Mouse (Mus musculus) midbrain, embryonic 11.5 days (tissue): ENCODE data around the gene Clstn2. TPM values are rescaled to one million over a fixed set of nuclear protein-coding genes. Genes with fewer than 3 reads are reported as not detected.

ENCODE experiments used
- ATAC-seq: fragments of 200-750 bp; cut with Nextera tagmentation; 2 replicates; pipeline ENCODE4 v1.8.0; 2017; ENCODE audit warnings: moderate TSS enrichment, moderate library complexity; ENCODE audit not compliant: low FRiP score
- DNase-seq: peaks from one replicate; pipeline ENCODE4 v3.0.0; 2015; ENCODE audit warnings: low spot score; ENCODE audit errors: missing footprints
- H3K27ac ChIP-seq: fragments of 300-500 bp; sonication (generic); 2 replicates; pipeline ENCODE4 v1.5.1; 2014; ENCODE audit warnings: low read depth, low read length
- H3K27me3 ChIP-seq: fragments of 300-500 bp; sonication (generic); 2 replicates; pipeline ENCODE4 v1.6.1; 2014; ENCODE audit warnings: mild to moderate bottlenecking, low read length, moderate library complexity, mixed read lengths; ENCODE audit not compliant: control insufficient read depth, insufficient read depth
- H3K36me3 ChIP-seq: fragments of 300-500 bp; sonication (generic); 2 replicates; pipeline ENCODE4 v1.6.1; 2014; ENCODE audit warnings: mild to moderate bottlenecking, low read length, moderate library complexity, mixed read lengths; ENCODE audit not compliant: control insufficient read depth, insufficient read depth
- H3K4me1 ChIP-seq: fragments of 300-500 bp; sonication (generic); 2 replicates; pipeline ENCODE4 v1.6.1; 2014; ENCODE audit warnings: low read length; ENCODE audit not compliant: control insufficient read depth, insufficient read depth
- H3K4me2 ChIP-seq: fragments of 300-500 bp; sonication (generic); 2 replicates; pipeline ENCODE4 v1.6.1; 2014; ENCODE audit warnings: mild to moderate bottlenecking, moderate library complexity
- H3K4me3 ChIP-seq: fragments of 300-500 bp; sonication (generic); 2 replicates; pipeline ENCODE4 v1.5.1; 2014; ENCODE audit warnings: low read depth, low read length
- H3K9ac ChIP-seq: fragments of 300-500 bp; sonication (generic); 2 replicates; pipeline ENCODE4 v1.6.1; 2014; ENCODE audit warnings: low read length
- H3K9me3 ChIP-seq: fragments of 300-500 bp; sonication (generic); 2 replicates; pipeline ENCODE4 v1.6.1; 2016; ENCODE audit warnings: low read length; ENCODE audit not compliant: control insufficient read depth
- WGBS: fragments of 180-500 bp; shearing (Covaris S2); extraction: QIAGEN DNeasy Blood & Tissue Kit; methylation state at CpG from one replicate; pipeline ENCODE4 v1.1.7; 2014; 5-methylcytosine and 5-hydroxymethylcytosine counted together
- polyA plus RNA-seq: library from polyadenylated mRNA; unstranded; fragments of >200 nt; fragmentation: Nextera tagmentation; extraction: Ambion mirVana; gene quantifications from 2 replicates; pipeline ENCODE4 v1.2.1, GENCODE M21; 2014

The Clstn2 gene
- polyA plus RNA-seq, 1 experiment from 2014 or later, result 1.6 TPM

DNA sequence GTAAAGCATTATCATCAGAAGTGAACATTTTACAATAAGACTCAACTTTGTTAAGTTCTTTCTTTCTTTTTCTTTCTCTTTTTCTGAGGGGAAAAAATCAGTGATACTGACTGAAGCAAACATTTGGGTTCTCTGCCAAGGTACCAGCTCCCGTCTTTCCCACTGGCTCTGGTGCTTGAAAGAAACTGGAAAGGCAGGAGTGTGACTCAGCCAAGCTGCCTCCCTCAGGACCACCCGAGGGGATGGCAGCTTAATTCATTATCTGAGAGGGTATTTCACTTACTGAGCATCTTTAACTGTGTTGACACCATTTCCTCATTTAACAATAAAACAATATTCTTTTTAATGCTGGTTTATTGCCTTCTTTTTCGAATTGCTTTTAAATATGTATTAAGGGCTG is 516.0 kb downstream of the Clstn2 start:
- peak; percentile 4 for DNase-seq
- Histone ChIP-seq H3K27me3 (no peaks in the 10 kb centered on the region), H3K9me3 (no peaks in the 10 kb centered on the region), H3K4me2 (no peak overlapping the region), H3K4me1 (no peaks in the 10 kb centered on the region), H3K4me3 (no peak overlapping the region), H3K9ac (no peak overlapping the region), H3K36me3 (no peaks in the 10 kb centered on the region), H3K27ac (no peak overlapping the region)
- ATAC-seq, result no peak
- 70% methylated on average over 3 of the region's 3 CpGs for WGBS

DNA sequence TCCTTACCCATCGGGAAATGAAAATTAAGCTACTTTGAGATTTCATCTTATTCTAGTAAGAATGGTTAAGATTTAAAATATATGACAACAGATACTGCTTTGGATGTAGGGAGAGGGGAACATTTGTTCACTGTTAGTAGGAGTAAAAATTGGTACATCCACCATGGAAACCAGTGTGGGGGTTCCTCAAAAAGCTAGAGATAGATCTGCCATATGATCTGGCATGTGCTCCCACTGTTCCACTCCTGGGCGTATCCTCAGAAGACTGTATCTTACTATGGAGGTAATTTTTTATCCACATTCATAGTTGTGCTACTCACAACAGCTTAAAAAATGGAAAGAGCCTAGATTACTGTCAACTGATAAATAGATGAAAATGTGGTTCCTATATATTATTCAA is 518.3 kb downstream of the Clstn2 start:
- 84% methylated on average over 2 of the region's 2 CpGs for WGBS
- no peaks in the 10 kb centered on the region for H3K4me1 ChIP-seq
- no peak overlapping the region for H3K4me3 ChIP-seq
- H3K27ac ChIP-seq, result no peak overlapping the region
- H3K27me3 ChIP-seq, result no peaks in the 10 kb centered on the region
- H3K9me3 ChIP-seq, result no peaks in the 10 kb centered on the region
- H3K4me2 ChIP-seq, result no peak overlapping the region
- DNase-seq (no peak), ATAC-seq (no peak)
- H3K36me3 ChIP-seq, result no peaks in the 10 kb centered on the region
- H3K9ac ChIP-seq, result no peak overlapping the region

DNA sequence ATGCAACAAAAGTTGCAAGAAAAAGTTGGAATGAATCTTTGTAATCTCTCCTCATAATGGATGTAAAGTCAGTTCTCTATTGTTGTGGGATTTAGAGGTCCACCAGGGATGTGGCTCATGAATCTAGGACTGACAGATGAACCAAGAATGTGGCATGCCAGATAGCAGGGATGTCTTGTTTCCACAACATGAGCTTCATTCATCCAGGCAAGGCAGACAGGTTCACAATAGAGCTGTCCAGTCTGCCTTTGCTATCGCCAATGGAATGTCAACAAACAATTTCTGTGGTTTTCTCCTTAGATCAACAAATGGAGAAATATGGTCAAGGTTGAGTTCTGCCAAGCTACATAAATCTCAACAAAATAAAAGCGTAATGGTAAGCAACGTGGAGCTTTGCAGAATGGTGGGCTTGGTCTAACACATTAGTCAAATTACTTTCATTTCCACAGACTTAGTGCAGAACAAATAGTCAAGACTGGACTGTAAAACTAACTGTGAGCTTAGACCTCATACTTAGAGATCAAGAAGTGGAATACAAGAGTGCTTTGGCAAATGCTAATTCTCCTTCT is 520.6 kb downstream of the Clstn2 start:
- DNase-seq (peak; percentile 49), ATAC-seq (no peak)
- Histone ChIP-seq H3K36me3 (no peaks in the 10 kb centered on the region), H3K4me3 (no peak overlapping the region), H3K9me3 (no peaks in the 10 kb centered on the region), H3K27me3 (no peaks in the 10 kb centered on the region), H3K9ac (no peak overlapping the region), H3K27ac (no peak overlapping the region), H3K4me2 (no peak overlapping the region), H3K4me1 (no peaks in the 10 kb centered on the region)
- 76% methylated on average over 3 of the region's 3 CpGs for WGBS

DNA sequence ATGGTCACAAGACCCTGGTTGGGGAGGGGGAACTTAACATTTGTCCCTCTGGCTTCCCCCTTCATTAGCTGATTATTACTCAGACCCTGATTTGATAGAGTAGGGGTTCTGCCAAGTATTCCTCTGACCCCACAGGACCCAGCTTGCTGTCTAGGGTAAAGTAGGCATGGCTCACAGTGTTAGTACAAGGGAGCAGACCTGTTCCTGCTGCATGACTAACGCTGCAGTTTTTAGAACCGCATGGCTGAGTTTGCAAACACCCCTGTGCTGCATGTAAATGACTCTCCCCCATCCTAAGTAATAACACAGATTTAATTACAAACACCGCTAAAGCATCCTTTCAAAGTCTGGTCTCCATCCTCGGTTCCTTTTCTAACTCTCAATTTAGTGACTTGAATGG is 531.6 kb downstream of the Clstn2 start:
- H3K27ac ChIP-seq, result no peak overlapping the region
- no peaks in the 10 kb centered on the region for H3K27me3 ChIP-seq
- no peaks in the 10 kb centered on the region for H3K4me1 ChIP-seq
- H3K36me3 ChIP-seq, result no peaks in the 10 kb centered on the region
- ATAC-seq (no peak), DNase-seq (peak; percentile 54)
- no peak overlapping the region for H3K4me3 ChIP-seq
- no peak overlapping the region for H3K4me2 ChIP-seq
- H3K9me3 ChIP-seq, result no peaks in the 10 kb centered on the region
- WGBS, result 76% methylated on average over 4 of the region's 4 CpGs
- no peak overlapping the region for H3K9ac ChIP-seq

DNA sequence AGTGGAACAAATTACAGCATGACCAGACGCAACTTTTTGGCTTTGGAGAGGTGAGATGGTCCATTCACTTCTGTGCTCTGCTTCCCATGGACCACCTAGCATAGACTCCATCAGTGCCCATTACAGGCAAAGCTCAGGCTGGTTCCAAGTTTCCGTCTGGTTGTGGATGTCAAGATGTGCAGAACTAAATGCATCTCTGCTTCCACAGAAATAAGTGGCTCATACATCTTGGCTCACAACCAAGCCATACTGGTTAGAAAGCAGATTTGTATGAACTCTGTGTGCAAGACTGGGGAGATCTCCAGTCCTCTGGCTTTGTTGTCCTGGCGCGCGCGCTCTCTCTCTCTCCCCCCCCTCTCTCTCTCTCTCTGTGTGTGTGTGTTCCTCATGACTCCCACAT is 537.9 kb downstream of the Clstn2 start:
- no peak overlapping the region for H3K27ac ChIP-seq
- WGBS, result 95% methylated on average over 6 of the region's 6 CpGs
- no peaks in the 10 kb centered on the region for H3K4me1 ChIP-seq
- ATAC-seq (no peak), DNase-seq (peak; percentile 47)
- H3K4me2 ChIP-seq, result no peak overlapping the region
- no peaks in the 10 kb centered on the region for H3K36me3 ChIP-seq
- no peak overlapping the region for H3K4me3 ChIP-seq
- H3K9ac ChIP-seq, result no peak overlapping the region
- no peaks in the 10 kb centered on the region for H3K9me3 ChIP-seq
- no peaks in the 10 kb centered on the region for H3K27me3 ChIP-seq

DNA sequence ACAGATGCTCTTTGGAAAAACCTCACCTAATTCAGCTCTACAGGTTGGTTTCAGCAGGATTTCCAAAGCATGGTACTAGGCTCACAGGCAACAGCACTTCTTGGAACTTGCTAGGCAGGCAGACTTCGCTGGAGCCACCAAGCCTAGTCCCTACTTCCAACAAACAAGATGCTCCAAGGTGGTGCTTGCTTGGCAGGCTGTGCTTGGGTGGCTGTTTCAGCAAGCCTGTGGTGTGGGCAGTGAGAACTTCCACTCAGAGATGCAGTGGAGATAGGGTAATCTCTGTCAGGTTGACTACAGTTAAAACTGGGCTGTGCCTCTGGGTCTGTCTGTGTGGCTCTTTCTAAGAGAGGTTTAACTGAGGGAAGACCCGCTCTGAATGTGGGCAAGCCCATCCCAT is 541.4 kb downstream of the Clstn2 start:
- WGBS, result 84% methylated on average over 2 of the region's 2 CpGs

DNA sequence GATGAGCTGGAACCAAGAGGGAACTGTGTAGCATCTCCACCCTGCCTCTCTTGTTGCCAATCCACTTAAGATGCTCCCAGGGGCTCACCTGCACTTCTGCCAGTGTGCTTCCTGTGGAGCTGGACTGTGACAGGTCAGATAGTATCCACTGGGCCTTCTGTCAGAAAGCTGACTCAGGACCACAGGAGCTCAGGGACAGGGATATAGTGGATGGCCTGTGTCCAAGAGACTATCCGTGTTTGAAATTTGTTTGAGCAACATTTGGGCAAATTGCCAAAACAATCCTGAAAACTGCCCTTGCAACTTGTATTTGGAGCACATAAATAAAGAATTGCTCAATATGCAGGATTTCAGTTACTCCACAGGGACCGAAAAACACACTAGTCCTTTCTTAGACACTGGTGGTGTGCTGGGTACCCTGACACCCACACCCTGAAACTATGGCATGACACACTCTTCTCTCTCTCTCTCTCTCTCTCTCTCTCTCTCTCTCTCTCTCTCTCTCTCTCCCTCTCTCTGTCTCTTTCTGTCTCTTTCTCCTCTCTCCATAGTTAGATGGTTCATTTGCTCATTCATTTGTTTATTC is 542.3 kb downstream of the Clstn2 start:
- Histone ChIP-seq H3K9me3 (no peaks in the 10 kb centered on the region), H3K9ac (no peak overlapping the region), H3K36me3 (no peaks in the 10 kb centered on the region), H3K27me3 (no peaks in the 10 kb centered on the region), H3K4me2 (no peak overlapping the region), H3K4me3 (no peak overlapping the region), H3K27ac (no peak overlapping the region), H3K4me1 (no peaks in the 10 kb centered on the region)
- peak; percentile 54 for DNase-seq
- 91% methylated on average over 2 of the region's 2 CpGs for WGBS
- no peak for ATAC-seq

More for the DNA sequence above, 541.4 kb downstream of the Clstn2 start:
- Histone ChIP-seq H3K4me1 (no peaks in the 10 kb centered on the region), H3K36me3 (no peaks in the 10 kb centered on the region), H3K27ac (no peak overlapping the region), H3K4me3 (no peak overlapping the region), H3K9me3 (no peaks in the 10 kb centered on the region), H3K4me2 (no peak overlapping the region), H3K9ac (no peak overlapping the region), H3K27me3 (no peaks in the 10 kb centered on the region)
- ATAC-seq (no peak), DNase-seq (no peak)

DNA sequence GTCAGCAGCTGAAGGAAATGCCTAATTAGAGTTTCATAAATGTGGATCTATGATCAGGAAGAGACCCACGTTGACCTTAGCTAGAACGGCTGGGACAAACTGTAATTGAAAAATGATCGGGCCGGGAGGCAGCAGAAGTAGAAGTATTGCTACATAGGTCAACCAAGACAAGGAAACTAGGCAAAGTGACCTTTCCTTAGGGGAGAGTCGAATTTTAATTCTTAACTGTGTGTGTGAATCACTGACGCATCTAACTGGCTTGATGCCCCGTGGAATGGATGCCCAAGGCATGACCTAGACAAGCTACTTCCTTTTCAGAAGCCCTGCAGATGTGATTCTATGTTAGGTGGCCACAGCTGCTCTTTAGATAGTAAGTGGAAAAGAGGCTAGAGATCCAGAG is 546.2 kb downstream of the Clstn2 start:
- Histone ChIP-seq H3K27ac (no peak overlapping the region), H3K4me3 (no peak overlapping the region), H3K9ac (no peak overlapping the region), H3K27me3 (no peaks in the 10 kb centered on the region), H3K4me1 (no peaks in the 10 kb centered on the region), H3K4me2 (no peak overlapping the region), H3K9me3 (no peaks in the 10 kb centered on the region), H3K36me3 (no peaks in the 10 kb centered on the region)
- ATAC-seq, result no peak
- WGBS, result 89% methylated on average over 7 of the region's 7 CpGs
- no peak for DNase-seq

DNA sequence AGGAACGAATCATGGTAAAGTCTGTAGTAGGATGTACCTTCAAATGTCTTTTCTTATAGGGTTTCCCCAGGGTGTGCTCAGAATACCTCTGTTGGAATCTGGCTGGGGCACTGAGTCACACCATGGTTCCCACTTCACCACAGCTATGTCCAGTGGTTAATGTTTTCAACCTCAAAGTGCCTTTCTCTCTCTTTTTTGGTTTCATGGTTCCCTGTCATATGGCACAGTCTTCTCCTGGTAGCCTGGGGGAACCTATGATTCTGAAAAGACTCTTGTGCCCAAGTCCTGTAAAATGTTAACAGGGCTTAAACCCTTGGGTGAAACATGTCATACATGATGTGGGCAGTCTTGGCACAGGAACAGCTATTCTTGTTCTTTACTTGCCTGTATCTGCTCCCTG is 551.8 kb downstream of the Clstn2 start:
- H3K27ac ChIP-seq, result no peak overlapping the region
- no peak overlapping the region for H3K4me3 ChIP-seq
- no peaks in the 10 kb centered on the region for H3K27me3 ChIP-seq
- H3K9ac ChIP-seq, result no peak overlapping the region
- no peaks in the 10 kb centered on the region for H3K4me1 ChIP-seq
- ATAC-seq, result no peak
- H3K36me3 ChIP-seq, result no peaks in the 10 kb centered on the region
- no peaks in the 10 kb centered on the region for H3K9me3 ChIP-seq
- WGBS, result 79% methylated on average over 1 of the region's 1 CpGs
- no peak for DNase-seq
- no peak overlapping the region for H3K4me2 ChIP-seq
